Mouse (Mus musculus) thymus, postnatal 4 days (tissue): ENCODE measurements around the gene D930020B18Rik.

Source experiments
- DNase-seq: peaks from one replicate; pipeline ENCODE4 v3.0.0; 2021

Gene D930020B18Rik

GRCm38 (mm10) chr10:121705399-121706163 lies 64.2 kb downstream of the D930020B18Rik start:
- no peak for DNase-seq

GRCm38 (mm10) chr10:121716862-121717261 lies 75.5 kb downstream of the D930020B18Rik start:
- no peak for DNase-seq

GRCm38 (mm10) chr10:121718896-121719585 lies 77.7 kb downstream of the D930020B18Rik start:
- DNase-seq = no peak

GRCm38 (mm10) chr10:121720701-121721100 lies 79.3 kb downstream of the D930020B18Rik start:
- DNase-seq = no peak

GRCm38 (mm10) chr10:121726505-121726904 lies 85.1 kb downstream of the D930020B18Rik start:
- DNase-seq = no peak

GRCm38 (mm10) chr10:121727151-121727550 lies 85.8 kb downstream of the D930020B18Rik start:
- DNase-seq = no peak

- DNase-seq = no peak
Observed at GRCm38 (mm10) chr10:121728226-121728625, 86.8 kb downstream of the D930020B18Rik start.

- no peak for DNase-seq
Observed at GRCm38 (mm10) chr10:121731048-121731725, 89.8 kb downstream of the D930020B18Rik start.

GRCm38 (mm10) chr10:121732542-121732941 lies 91.2 kb downstream of the D930020B18Rik start:
- DNase-seq = no peak

GRCm38 (mm10) chr10:121737256-121737655 lies 95.9 kb downstream of the D930020B18Rik start:
- DNase-seq = no peak

GRCm38 (mm10) chr10:121739548-121740505 lies 98.4 kb downstream of the D930020B18Rik start, which contains the start of gene BC048403:
Gene BC048403, plus strand, starts transcription at chr10:121739937.
- peak; percentile 94 for DNase-seq

GRCm38 (mm10) chr10:121742336-121742735 lies 100.9 kb downstream of the D930020B18Rik start:
- no peak for DNase-seq
